Mouse (Mus musculus) Muller cell, postnatal 12 days (primary cell): Measurements from ENCODE around the gene N4bp3.
"Not testable (repeated sequence)": the region's sequence is repeated elsewhere in the genome, so short reads cannot be mapped to it uniquely, and the experiment has no call there.

Experiments
- DNase-seq: peaks from one replicate; pipeline ENCODE4 v3.0.0-alpha.2; 2015; ENCODE audit errors: inconsistent ontology term

N4bp3 gene

GRCm38 (mm10) chr11:51653736-51654135 is 3.1 kb upstream of the N4bp3 start:
- DNase-seq, result no peak

DNA sequence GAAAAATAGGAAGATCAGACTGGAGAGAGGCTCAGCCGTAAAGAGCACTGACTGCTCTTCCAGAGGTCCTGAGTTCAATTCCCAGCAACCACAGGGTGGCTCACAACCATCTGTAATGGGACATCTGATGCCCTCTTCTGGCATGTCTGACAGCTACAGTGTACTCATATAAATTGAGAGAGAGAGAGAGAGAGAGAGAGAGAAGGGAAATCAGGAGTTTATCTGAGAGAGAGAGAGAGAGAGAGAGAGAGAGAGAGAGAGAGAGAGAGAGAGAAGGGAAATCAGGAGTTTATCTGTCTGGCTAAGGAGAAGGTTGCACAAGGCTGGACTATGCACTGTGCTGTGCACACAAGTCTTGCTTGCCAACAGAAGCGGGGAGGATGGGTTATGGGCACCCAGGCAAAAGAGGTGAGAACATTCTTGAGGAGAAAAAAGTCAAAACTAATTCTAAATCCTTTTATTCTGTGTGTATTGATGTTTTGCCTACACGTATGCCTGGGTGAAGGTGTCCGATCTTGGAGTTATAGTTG is 2.3 kb upstream of the N4bp3 start:
- DNase-seq, result no peak

GRCm38 (mm10) chr11:51650261-51650660 is 381 bp downstream of the N4bp3 start:
- DNase-seq, result no peak

DNA sequence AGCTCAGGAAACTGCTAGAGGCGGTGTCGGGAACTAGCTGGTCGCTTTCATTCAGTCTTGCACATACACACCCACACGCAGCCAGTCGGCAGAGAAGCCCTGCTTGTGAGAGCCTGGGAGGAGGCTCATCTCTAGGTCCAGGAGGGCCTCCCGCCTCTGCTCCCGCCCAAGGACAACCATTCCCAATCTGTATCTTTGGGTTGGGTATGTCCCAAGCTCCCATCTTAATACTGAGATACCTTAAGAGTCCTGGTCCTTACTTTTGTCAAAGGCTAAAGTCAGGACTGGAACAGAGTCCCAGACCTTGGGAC is 798 bp downstream of the N4bp3 start:
- DNase-seq, result no peak

- peak; percentile 9 for DNase-seq
Observed at GRCm38 (mm10) chr11:51649111-51649888, 1.3 kb downstream of the N4bp3 start.

- peak; percentile 16 for DNase-seq
Observed at GRCm38 (mm10) chr11:51648566-51648965, 2.1 kb downstream of the N4bp3 start.

- no peak for DNase-seq
Observed at GRCm38 (mm10) chr11:51646751-51647667, 3.6 kb downstream of the N4bp3 start.

DNA sequence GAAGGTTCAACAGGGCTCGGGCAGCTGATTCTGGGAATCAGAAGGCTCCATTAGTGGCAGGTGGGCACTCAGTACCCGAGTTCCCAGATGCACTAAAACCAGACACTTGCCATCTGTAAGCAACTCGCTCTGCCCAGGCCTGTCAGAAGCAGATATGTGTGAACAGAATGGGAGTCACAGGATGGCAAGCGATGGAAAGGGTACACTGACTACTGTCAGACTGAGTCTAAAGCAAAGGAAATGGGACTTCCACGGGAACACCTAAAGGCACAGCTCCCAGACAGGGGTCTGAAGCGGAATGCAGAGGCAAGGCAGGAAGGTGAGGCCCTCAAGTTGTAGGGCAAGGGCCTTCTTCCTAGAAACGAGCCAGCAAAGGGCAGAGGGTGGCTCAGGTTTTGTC is 4.4 kb downstream of the N4bp3 start:
- no peak for DNase-seq

DNA sequence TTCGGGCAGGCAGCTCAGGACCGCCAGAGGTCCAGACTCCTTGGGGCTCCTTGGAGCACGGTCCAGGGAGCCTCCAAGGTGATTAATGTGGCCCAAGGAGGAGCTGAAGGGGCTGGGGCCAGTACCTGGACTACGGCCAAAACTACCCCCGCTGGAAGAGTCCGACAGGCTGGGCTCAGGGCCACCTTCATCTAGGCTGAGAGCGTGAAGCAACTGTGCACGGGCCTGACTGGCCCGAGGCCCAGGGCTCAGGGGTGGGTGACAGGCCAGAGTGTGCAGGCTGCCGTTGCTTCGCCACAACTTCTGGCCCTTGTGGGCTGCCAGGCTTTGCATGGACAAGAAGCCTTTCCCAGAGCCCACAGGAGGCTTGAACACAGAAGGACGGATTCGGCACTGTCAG is 5.3 kb downstream of the N4bp3 start:
- DNase-seq, result no peak

DNA sequence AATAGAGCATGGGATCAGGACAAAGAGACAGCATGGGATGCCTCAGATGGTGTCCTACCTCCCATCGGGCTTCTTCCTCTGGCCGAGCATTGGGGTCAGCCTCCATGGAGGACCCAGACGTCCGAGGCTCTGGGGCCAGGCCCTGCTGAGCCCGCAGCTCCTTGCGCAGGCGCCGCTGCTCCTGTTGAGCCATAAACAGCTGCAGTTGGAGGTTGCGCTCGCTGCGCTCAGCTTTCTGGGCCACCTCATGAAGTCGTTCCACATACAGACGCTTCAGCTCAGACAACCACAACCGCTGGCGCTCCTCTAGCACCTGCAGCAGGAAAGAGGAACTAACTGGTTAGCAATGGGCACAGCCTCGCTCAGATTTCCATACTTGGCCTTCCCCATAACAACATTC is 6.4 kb downstream of the N4bp3 start:
- DNase-seq, result no peak

DNA sequence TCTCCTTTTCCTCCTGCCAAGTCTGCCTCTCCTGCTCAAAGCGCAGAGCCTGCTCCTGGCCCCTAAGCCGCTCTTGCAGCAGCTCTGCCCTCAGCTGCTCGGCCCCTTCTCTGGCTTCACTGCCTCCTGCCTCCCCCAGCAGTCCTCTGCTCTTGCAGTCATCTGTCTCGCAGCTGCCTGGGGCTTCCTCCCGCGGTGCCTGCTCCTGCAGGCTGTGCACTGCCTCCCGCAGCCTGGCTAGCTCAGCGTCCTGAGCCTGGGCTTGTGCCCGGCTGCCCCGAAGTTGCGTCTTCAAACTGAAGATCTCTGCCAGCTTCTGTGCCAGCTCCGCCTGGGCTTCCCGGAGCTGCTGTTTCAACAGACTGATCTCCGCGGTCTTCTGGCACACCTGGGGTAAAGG is 6.9 kb downstream of the N4bp3 start:
- DNase-seq, result no peak

- DNase-seq, result no peak
Observed at GRCm38 (mm10) chr11:51643202-51643601, 7.4 kb downstream of the N4bp3 start.

DNA sequence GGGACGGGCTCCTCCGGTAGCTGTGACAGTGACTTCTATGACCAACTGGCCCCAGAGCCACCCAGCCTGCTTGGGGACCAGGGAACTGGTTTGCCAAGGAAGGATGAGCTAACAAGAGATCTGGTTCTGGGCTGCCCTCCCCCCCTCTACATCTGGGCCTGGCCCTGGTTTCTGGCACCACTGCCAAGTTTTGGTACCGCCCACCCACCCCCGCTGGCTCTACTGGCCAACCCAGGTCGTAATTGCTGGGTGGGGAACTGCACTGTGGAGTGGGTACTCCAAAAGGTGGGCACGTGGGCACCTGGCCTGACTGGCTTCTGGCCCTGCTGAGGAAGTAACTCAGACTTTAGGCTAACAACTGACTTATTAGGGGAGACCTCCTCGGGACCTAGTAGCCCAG is 9.9 kb downstream of the N4bp3 start:
- DNase-seq, result no peak

- no peak for DNase-seq
Observed at GRCm38 (mm10) chr11:51638497-51638896, 12.1 kb downstream of the N4bp3 start.

GRCm38 (mm10) chr11:51637971-51638414 is 12.6 kb downstream of the N4bp3 start:
- peak; percentile 69 for DNase-seq

GRCm38 (mm10) chr11:51636323-51636684 is 14.3 kb downstream of the N4bp3 start:
- DNase-seq, result peak; percentile 67

GRCm38 (mm10) chr11:51635525-51636322 is 14.9 kb downstream of the N4bp3 start, which contains the start of gene Rmnd5b:
Rmnd5b (minus strand) TSS chr11:51635896.
- peak; percentile 91 for DNase-seq

GRCm38 (mm10) chr11:51635127-51635524 is 15.5 kb downstream of the N4bp3 start:
- DNase-seq, result peak; percentile 6

- DNase-seq, result no peak
Observed at GRCm38 (mm10) chr11:51633721-51634120, 16.9 kb downstream of the N4bp3 start.

DNA sequence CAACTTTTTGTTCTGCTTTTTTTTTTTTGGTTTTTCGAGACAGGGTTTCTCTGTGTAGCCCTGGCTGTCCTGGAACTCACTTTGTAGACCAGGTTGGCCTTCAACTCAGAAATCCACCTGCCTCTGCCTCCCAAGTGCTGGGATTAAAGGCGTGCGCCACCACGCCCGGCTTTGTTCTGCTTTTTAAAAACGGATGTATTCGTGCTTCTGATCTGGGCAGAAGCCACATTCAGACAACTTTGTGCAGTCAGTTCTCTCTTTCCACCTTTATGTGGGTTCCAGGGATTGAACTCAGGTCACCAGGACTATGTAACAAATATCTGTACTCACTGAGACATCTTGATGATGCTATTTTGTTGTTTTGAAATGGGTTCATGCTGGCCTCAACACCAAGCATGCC is 17.4 kb downstream of the N4bp3 start:
- not testable (repeated sequence) for DNase-seq

GRCm38 (mm10) chr11:51632130-51632753 is 18.4 kb downstream of the N4bp3 start:
- DNase-seq, result no peak
